Mouse (Mus musculus) midbrain, embryonic 10.5 days (tissue): ENCODE data around the gene Gm904. TPM values are rescaled to one million over a fixed set of nuclear protein-coding genes. Genes with fewer than 3 reads are reported as not detected.
"Not testable (repeated sequence)": the region's sequence is repeated elsewhere in the genome, so short reads cannot be mapped to it uniquely, and the experiment has no call there.

ENCODE experiments used
- DNase-seq: peaks from one replicate; pipeline ENCODE4 v3.0.0-alpha.2; 2017; ENCODE audit warnings: low spot score
- H3K27ac ChIP-seq: fragments of 300-500 bp; sonication (generic); replicated peaks from 2 replicates; pipeline ENCODE4 v1.5.1; 2016; ENCODE audit warnings: mild to moderate bottlenecking
- H3K27me3 ChIP-seq: fragments of 300-500 bp; sonication (generic); 2 replicates; pipeline ENCODE4 v1.6.1; 2016; ENCODE audit warnings: low read depth, mild to moderate bottlenecking; ENCODE audit not compliant: poor library complexity, severe bottlenecking
- H3K36me3 ChIP-seq: fragments of 300-500 bp; sonication (generic); 2 replicates; pipeline ENCODE4 v1.6.1; 2016; ENCODE audit warnings: mild to moderate bottlenecking, moderate library complexity
- H3K4me1 ChIP-seq: fragments of 300-500 bp; sonication (generic); 2 replicates; pipeline ENCODE4 v1.6.1; 2016
- H3K4me3 ChIP-seq: fragments of 300-500 bp; sonication (generic); 2 replicates; pipeline ENCODE4 v1.5.1; 2016; ENCODE audit warnings: mild to moderate bottlenecking, moderate library complexity
- H3K9me3 ChIP-seq: fragments of 300-500 bp; sonication (generic); replicated peaks from 2 replicates; pipeline ENCODE4 v1.6.1; 2016; ENCODE audit warnings: mild to moderate bottlenecking
- WGBS: fragments of 180-500 bp; shearing (Covaris S2); methylation state at CpG from one replicate; pipeline ENCODE4 v1.1.7; 2016; 5-methylcytosine and 5-hydroxymethylcytosine counted together
- microRNA-seq: library from miRNA; unstranded; fragments of <30 nt; microRNA quantifications from one replicate; pipeline ENCODE4, GENCODE M21; 2017
- polyA plus RNA-seq: library from polyadenylated mRNA; unstranded; fragments of >200 nt; fragmentation: Nextera tagmentation; extraction: Ambion mirVana; gene quantifications from 2 replicates; pipeline ENCODE4 v1.2.1, GENCODE M21; 2016

The Gm904 gene
- not detected in 2 replicates for polyA plus RNA-seq

DNA sequence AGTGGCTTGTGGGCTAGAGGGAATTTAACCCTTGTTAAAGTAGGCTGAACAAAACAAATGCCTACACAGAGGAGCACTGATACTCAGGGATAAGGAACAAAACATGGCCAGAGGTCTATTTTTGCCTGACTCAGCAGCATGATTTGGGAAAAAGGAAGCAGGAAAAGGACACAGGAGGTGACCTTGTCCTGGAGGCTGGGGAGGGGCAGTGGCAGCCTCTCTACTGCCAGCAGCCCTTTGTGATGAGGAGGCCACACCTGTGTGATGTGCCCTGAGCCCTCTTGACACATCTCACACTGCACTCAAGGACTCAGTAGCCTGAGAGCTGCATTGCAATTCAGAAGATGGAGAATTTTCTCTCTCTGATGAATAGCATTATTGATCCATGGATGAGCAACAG is at the start of gene Gm904:
TSS of gene Gm904 (plus strand) at position 301 of the 400 bp plus-strand sequence.
- H3K9me3 ChIP-seq, H3K4me3 ChIP-seq, H3K27me3 ChIP-seq, DNase-seq, H3K27ac ChIP-seq, H3K36me3 ChIP-seq, H3K4me1 ChIP-seq: not testable (repeated sequence)

DNA sequence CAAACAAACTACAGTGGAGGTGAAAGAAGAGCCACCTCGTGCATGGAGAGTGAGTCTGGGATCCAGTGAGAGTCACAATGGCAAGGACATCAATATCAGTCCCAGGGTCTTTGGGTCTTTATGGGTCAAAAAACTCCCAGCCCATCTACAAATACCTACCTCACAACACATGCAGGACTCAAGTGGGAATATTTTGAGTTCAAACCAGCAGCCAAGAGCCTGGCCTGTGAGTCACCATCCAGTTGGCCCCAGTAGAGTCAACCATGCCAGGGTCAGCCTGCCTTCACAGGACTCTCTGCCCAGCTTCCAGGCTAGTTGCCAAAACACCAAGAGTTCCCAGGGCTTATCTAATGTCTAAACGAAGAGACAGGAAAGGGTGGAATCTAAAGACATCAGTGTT is 5.7 kb downstream of the Gm904 start:
- H3K36me3 ChIP-seq, H3K4me3 ChIP-seq, DNase-seq, H3K4me1 ChIP-seq, H3K9me3 ChIP-seq, H3K27me3 ChIP-seq, H3K27ac ChIP-seq: not testable (repeated sequence)
- WGBS, result 77% methylated on average over 2 of the region's 2 CpGs

Small RNAs within 50 kb of the gene (microRNA-seq; reads per million reads assigned to microRNA genes)
- gene Gm23952 (not detected), gene Mir683-2 (not detected)

Other genes with a start within 250 kb of the Gm904 start
- 31.4 and 40.0 TPM in 2 replicates for gene Fbxw17, start 225.4 kb upstream of the Gm904 start, polyA plus RNA-seq
- gene Gm47429, start 199.3 kb upstream of the Gm904 start, polyA plus RNA-seq, result not detected in 2 replicates
- gene Nutm2, start 175.9 kb upstream of the Gm904 start, polyA plus RNA-seq, result not detected in 2 replicates
- not detected in 2 replicates for gene Gm8765, start 55.1 kb downstream of the Gm904 start, polyA plus RNA-seq